11 mouse cellular contexts compared by ENCODE assay signal in the genomic region with DNA sequence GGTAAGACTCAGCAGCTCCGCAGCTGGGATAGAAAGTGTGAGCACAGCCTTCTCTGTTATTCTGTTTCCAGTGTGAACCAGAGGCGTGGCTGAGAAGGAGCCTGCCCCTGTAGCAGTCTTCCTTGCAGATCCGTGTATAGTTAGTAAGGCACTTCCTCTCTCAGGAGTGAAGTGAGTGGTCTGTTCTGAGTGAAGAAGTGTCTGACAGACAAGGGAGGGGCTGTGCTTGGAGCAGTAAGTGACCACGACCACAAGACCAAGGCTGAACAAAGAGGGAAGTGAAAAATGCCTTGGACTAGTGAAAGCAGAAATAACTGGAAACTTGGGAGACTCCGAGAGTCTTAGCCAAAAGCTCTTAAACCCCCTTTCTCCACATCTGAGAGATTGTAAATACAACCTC.
A peak's percentile ranks its signal among the peaks of the same experiment; 100 is the strongest.
DNase-seq lines count a peak whose midpoint lies in the region; ATAC-seq and TF ChIP-seq lines count a peak whose summit lies in the region.
"Had no signal": no experiment of that assay in that cellular context is flagged by ENCODE, and none has a peak within 500 bp of the region (broad histone marks: within the 10 kb centered on the region; RNA-seq: fewer than 3 reads in every experiment).

No protein-coding gene starts in this region.

- H3K9me3 ChIP-seq in hindbrain, embryonic 13.5 days: no peaks in the 10 kb centered on the region
- H3K9me3 ChIP-seq in hindbrain, embryonic 11.5 days (ENCODE audit: control insufficient read depth, low read length): no peaks in the 10 kb centered on the region
- H3K9me3 ChIP-seq in liver, postnatal 0 days (ENCODE audit: low read length): no peaks in the 10 kb centered on the region
- no peaks in the 10 kb centered on the region for H3K9me3 ChIP-seq in forebrain, embryonic 11.5 days (ENCODE audit: control insufficient read depth, low read length)
- no peaks in the 10 kb centered on the region for H3K9me3 ChIP-seq in embryonic facial prominence, embryonic 10.5 days

- H3K27ac ChIP-seq in hindbrain, embryonic 13.5 days: 0 out of 2 replicates have a peak overlapping the region, but pooled peaks have one; percentile 15
- H3K27ac ChIP-seq in hindbrain, embryonic 11.5 days (ENCODE audit: low read depth, low read length): no peak overlapping the region
- 0 out of 2 replicates have a peak overlapping the region, but pooled peaks have one; percentile 16 for H3K27ac ChIP-seq in liver, postnatal 0 days (ENCODE audit: low read depth)
- H3K27ac ChIP-seq in forebrain, embryonic 11.5 days (ENCODE audit: low read depth, low read length): no peak overlapping the region
- no peak overlapping the region for H3K27ac ChIP-seq in embryonic facial prominence, embryonic 10.5 days (replicated peaks)

- no peaks in the 10 kb centered on the region for H3K36me3 ChIP-seq in hindbrain, embryonic 13.5 days
- no peaks in the 10 kb centered on the region for H3K36me3 ChIP-seq in hindbrain, embryonic 11.5 days (ENCODE audit: control insufficient read depth, insufficient read depth, low read length)
- no peaks in the 10 kb centered on the region for H3K36me3 ChIP-seq in liver, postnatal 0 days (replicated peaks; ENCODE audit: insufficient read depth, low read length)
- H3K36me3 ChIP-seq in forebrain, embryonic 11.5 days (ENCODE audit: control insufficient read depth, insufficient read depth, low read length): no peaks in the 10 kb centered on the region
- H3K36me3 ChIP-seq in embryonic facial prominence, embryonic 10.5 days (replicated peaks): no peaks in the 10 kb centered on the region

- H3K4me3 ChIP-seq in hindbrain, embryonic 13.5 days: no peak overlapping the region
- no peak overlapping the region for H3K4me3 ChIP-seq in hindbrain, embryonic 11.5 days (ENCODE audit: low read depth, low read length)
- no peak overlapping the region for H3K4me3 ChIP-seq in liver, postnatal 0 days (ENCODE audit: low read depth, low read length)
- no peak overlapping the region for H3K4me3 ChIP-seq in forebrain, embryonic 11.5 days (ENCODE audit: low read depth, low read length)
- no peak overlapping the region for H3K4me3 ChIP-seq in embryonic facial prominence, embryonic 10.5 days
- H3K4me3 ChIP-seq: megakaryocyte, embryonic 14.5 days had no signal

- no peak overlapping the region for H3K4me2 ChIP-seq in hindbrain, embryonic 13.5 days
- H3K4me2 ChIP-seq in hindbrain, embryonic 11.5 days (replicated peaks; ENCODE audit: low read depth, low read length): no peak overlapping the region
- no peak overlapping the region for H3K4me2 ChIP-seq in liver, postnatal 0 days (ENCODE audit: low read depth, low read length)
- H3K4me2 ChIP-seq in forebrain, embryonic 11.5 days (ENCODE audit: low read depth, low read length, severe bottlenecking): no peak overlapping the region

- no peaks in the 10 kb centered on the region for H3K27me3 ChIP-seq in hindbrain, embryonic 13.5 days
- H3K27me3 ChIP-seq in hindbrain, embryonic 11.5 days (ENCODE audit: control insufficient read depth, insufficient read depth, low read length): no peaks in the 10 kb centered on the region
- no peaks in the 10 kb centered on the region for H3K27me3 ChIP-seq in liver, postnatal 0 days (ENCODE audit: insufficient read depth, low read length)
- no peaks in the 10 kb centered on the region for H3K27me3 ChIP-seq in forebrain, embryonic 11.5 days (ENCODE audit: control insufficient read depth, insufficient read depth, low read length)
- no peaks in the 10 kb centered on the region for H3K27me3 ChIP-seq in embryonic facial prominence, embryonic 10.5 days (replicated peaks; ENCODE audit: low read depth, poor library complexity, severe bottlenecking)
- H3K27me3 ChIP-seq: megakaryocyte, embryonic 14.5 days had no signal

- TF ChIP-seq EP300 in liver, postnatal 0 days (IDR thresholded peaks at IDR 0.05; ENCODE audit: low read depth): no peak

- DNase-seq in hindbrain, embryonic 11.5 days (ENCODE audit: low spot score): no peak
- DNase-seq in testis, postnatal 14 days (ENCODE audit: low spot score): peak; percentile 13
- DNase-seq in testis, postnatal 10 days (ENCODE audit: low spot score): no peak
- DNase-seq in liver, postnatal 0 days: no peak
- DNase-seq in forebrain, embryonic 11.5 days (ENCODE audit: low spot score): no peak
- DNase-seq in embryonic facial prominence, embryonic 10.5 days (ENCODE audit: low spot score): no peak
- DNase-seq in retina, postnatal 1 day: no peak
- DNase-seq: right cerebral cortex, adult 18-20 months had no signal

- H3K4me1 ChIP-seq in hindbrain, embryonic 13.5 days (replicated peaks): peaks cover 12% of the 10 kb centered on the region
- no peaks in the 10 kb centered on the region for H3K4me1 ChIP-seq in hindbrain, embryonic 11.5 days (replicated peaks; ENCODE audit: control insufficient read depth, insufficient read depth, low read length)
- no peaks in the 10 kb centered on the region for H3K4me1 ChIP-seq in liver, postnatal 0 days (ENCODE audit: insufficient read depth)
- peaks cover 2% of the 10 kb centered on the region; the same call in 1 of the 2 replicates for H3K4me1 ChIP-seq in forebrain, embryonic 11.5 days (replicated peaks; ENCODE audit: control insufficient read depth, insufficient read depth, low read length)
- no peaks in the 10 kb centered on the region for H3K4me1 ChIP-seq in embryonic facial prominence, embryonic 10.5 days
- H3K4me1 ChIP-seq: megakaryocyte, embryonic 14.5 days had no signal

- no peak for TF ChIP-seq CTCF in liver, postnatal 0 days (IDR thresholded peaks at IDR 0.05; ENCODE audit: low read depth)

- 55% methylated on average over 5 of the region's 5 CpGs for WGBS in hindbrain, embryonic 13.5 days
- 51% methylated on average over 5 of the region's 5 CpGs for WGBS in hindbrain, embryonic 11.5 days
- 21% methylated on average over 5 of the region's 5 CpGs for WGBS in liver, postnatal 0 days (ENCODE audit: insufficient replicate concordance)
- WGBS in forebrain, embryonic 11.5 days: 48% methylated on average over 5 of the region's 5 CpGs
- WGBS in embryonic facial prominence, embryonic 10.5 days: 54% methylated on average over 5 of the region's 5 CpGs

- H3K9ac ChIP-seq in hindbrain, embryonic 13.5 days: no peak overlapping the region
- H3K9ac ChIP-seq in hindbrain, embryonic 11.5 days (ENCODE audit: low read depth, low read length): no peak overlapping the region
- no peak overlapping the region for H3K9ac ChIP-seq in liver, postnatal 0 days (replicated peaks)
- no peak overlapping the region for H3K9ac ChIP-seq in forebrain, embryonic 11.5 days (ENCODE audit: low read length)

- no peak for ATAC-seq in hindbrain, embryonic 13.5 days (ENCODE audit: low FRiP score)
- ATAC-seq in hindbrain, embryonic 11.5 days (ENCODE audit: low FRiP score): no peak
- peak; percentile 62 for ATAC-seq in liver, postnatal 0 days
- ATAC-seq in forebrain, embryonic 11.5 days (replicated peaks; ENCODE audit: low FRiP score): no peak
- ATAC-seq: intestine, postnatal 0 days had no signal

Comparison
In these comparisons a context has a peak if more than half of its experiments do, and no peak if none do; other contexts are left out.
1. H3K27ac ChIP-seq: peak in hindbrain, embryonic 13.5 days (single experiment) and liver, postnatal 0 days (single experiment); none in hindbrain, embryonic 11.5 days (single experiment), forebrain, embryonic 11.5 days (single experiment) and embryonic facial prominence, embryonic 10.5 days (single experiment).